Mouse (Mus musculus): Measurements from ENCODE around the gene Trhr2.

DNA sequence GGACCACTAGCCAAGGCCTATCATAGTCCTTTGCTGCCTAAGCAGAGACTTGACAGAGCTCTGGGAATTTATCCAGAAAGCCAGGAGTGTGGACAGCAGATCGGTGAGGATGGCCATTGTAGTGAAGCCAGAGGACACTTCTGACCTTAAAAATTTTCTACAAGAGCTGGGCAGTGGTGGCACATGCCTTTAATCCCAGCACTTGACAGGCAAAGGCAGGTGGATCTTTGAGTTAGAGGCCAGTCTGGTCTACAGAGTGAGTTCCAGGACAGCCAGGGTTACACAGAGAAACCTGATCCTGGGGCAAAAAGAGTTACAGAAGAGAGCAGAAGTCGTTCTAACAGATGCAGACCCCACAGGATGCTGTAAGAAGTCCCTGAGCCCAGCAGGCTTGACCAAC is 44.1 kb downstream of the Trhr2 start:
- TF ChIP-seq CTCF (IDR thresholded peaks at IDR 0.05; ENCODE audit: borderline replicate concordance, extremely low read depth, insufficient read depth, insufficient read length): no peak
- no peak for TF ChIP-seq POLR2A (IDR thresholded peaks at IDR 0.05; ENCODE audit: borderline replicate concordance, extremely low read depth, insufficient read depth, insufficient read length, poor library complexity, severe bottlenecking)
